Mouse (Mus musculus) CD4-positive, CD25-positive, alpha-beta regulatory T cell, adult 2 months (primary cell): ENCODE data around the gene Rora.

ENCODE experiments used
- DNase-seq: peaks from one replicate; pipeline ENCODE4 v3.0.0-alpha.2; 2012; ENCODE audit warnings: low read depth, low spot score

The Rora gene

GRCm38 (mm10) chr9:68653211-68654038 is at the start of gene Rora:
Gene Rora, plus strand, starts transcription at chr9:68653786.
- DNase-seq, result no peak

- no peak for DNase-seq
Observed at GRCm38 (mm10) chr9:68614006-68614405, 39.6 kb upstream of the Rora start.

DNA sequence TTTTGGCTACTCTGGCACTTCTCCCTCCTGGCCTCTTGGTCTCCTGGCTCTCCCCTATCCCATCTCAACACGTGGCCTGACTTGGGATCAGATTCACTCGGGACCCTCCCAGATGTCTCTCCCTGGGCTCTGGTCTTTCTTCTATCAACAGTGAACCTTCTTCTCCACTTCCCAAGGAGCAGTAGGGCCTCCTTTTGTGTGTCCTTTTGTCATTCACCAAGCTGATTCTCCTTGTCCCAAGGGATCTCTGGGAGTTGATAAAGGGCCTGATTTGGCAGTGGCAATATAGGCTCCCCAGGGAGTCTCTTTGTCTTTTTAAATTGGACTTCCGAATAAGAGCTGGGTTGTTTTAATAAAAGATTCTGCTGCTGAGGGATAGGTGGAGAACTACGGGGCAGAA is 36.5 kb upstream of the Rora start:
- no peak for DNase-seq

DNA sequence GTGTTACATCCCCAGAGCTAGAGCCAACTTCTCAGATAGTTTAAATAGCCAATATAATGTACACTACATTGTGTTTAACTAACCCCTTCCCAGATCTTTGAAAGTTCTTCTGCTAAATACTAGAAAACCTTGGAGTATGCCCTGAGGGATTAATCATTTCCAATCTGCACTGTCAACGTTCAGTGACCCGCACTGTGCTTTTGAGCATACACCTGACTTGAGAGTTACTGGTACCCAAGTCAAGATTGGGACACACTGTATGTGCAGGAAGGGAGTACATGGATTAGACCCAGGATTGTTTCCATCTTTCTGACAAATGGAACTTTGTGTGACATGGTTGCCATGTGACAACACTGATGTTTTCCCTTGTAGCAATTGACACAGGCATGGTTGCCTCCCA is 33.5 kb upstream of the Rora start:
- no peak for DNase-seq

- DNase-seq, result no peak
Observed at GRCm38 (mm10) chr9:68620441-68620840, 33.1 kb upstream of the Rora start.

GRCm38 (mm10) chr9:68624981-68625380 is 28.6 kb upstream of the Rora start:
- DNase-seq, result no peak

GRCm38 (mm10) chr9:68637301-68637700 is 16.3 kb upstream of the Rora start:
- DNase-seq, result no peak

DNA sequence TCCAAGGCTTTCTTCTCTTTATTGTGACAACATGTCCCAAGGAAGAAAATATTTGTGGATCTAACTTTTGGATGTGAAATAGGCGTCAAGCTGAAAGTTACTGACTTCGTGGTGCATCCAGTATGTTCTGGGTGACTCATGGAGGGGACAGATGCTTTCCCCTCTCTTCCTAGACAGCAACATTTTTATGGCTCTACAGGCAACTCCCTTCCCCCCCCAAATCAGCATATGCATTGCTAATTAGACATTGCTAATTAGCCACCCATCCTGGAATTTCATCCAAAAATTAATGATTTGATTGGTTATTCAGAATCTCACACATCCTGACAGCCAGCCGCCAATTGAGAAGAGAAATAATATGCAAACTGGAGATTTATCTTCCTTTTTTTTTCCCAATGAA is 12.5 kb upstream of the Rora start:
- no peak for DNase-seq

DNA sequence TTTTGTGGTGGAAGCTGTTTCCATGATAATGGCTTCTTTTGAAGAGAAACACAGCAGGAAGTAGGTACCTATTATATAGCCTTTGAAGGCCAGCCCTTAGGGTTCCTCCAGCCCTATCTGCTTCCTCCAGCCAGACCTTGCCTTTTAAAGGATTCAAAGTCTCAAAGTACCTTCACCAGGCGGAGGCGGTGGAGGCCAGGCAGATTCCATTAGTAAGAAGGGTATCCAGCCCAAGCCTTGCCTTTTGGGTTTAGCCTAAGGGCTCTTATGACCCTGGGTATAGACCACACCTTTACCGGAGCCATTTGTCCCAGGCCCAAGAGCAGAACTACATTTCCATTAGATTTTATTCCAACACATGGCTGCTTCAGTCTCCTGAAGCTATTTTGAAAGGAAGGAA is 5.5 kb upstream of the Rora start:
- DNase-seq, result no peak

DNA sequence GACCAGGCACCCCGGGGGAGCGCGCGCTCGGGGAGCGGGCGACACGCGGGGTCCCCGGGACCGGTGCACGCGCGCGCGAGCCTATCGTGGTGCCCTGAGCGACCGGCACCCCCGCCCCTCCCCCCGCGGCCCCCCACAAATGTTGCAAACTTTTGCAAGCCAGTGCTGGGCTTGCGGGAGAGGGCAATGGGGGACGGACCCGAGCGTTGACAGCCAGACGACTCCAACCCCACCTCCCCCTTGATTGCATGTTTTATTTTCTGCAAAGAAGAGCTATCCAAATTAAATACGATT is 400 bp downstream of the Rora start:
- DNase-seq, result no peak

DNA sequence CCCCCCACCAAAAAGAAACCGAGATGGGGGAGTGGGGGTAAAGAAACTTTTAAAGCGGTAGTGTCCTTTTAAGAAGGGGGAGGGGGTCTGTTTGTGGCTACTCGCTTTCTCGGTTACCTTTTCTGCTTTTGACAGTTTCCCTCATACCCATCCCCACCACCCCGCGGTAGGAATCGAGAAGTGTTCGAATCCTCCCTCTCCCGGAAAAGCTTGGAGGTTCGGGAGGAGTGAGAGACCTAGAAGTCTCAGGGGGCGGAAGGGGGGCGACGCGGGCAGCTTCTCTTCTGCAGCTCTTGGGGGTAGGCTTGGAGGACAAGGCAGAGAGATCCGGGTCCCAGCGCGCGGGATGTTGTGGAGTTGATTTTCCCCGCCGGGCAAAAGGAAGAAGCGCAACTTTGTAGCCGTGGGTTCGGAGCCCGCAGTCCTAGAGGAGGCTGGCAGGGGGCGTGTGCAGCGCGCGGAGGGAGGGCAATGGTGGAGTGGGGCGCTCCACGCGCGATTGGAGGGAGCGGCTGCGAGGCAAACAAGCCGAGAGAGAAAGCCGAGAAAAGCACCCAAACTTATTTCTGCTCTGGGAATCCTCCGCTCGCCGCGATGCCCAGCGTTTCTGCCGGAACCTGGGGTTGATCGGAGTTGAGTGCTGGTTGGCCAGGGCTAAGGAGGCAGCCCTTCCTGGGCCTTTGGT is 889 bp downstream of the Rora start:
- no peak for DNase-seq

- no peak for DNase-seq
Observed at GRCm38 (mm10) chr9:68655018-68656005, 1.7 kb downstream of the Rora start.

- DNase-seq, result no peak
Observed at GRCm38 (mm10) chr9:68656076-68656795, 2.6 kb downstream of the Rora start.

DNA sequence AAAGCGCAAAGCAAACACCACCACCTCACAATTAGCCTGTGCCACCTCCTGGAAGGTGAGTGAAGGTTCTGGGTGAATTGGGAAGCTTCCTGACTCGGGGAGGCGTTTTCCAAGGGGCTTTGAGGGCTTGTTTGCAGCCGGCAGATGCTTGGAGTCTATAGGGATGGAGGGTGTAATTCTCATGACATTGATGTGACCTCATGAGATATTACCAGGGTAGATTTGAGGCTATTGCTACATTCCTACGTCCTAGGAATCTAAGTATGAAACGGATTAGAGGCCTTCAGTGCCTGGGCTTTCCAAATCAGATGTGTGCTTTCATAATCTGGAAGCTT is 3.2 kb downstream of the Rora start:
- no peak for DNase-seq

GRCm38 (mm10) chr9:68670731-68671130 is 17.1 kb downstream of the Rora start:
- DNase-seq, result no peak

GRCm38 (mm10) chr9:68672459-68672858 is 18.9 kb downstream of the Rora start:
- no peak for DNase-seq

DNA sequence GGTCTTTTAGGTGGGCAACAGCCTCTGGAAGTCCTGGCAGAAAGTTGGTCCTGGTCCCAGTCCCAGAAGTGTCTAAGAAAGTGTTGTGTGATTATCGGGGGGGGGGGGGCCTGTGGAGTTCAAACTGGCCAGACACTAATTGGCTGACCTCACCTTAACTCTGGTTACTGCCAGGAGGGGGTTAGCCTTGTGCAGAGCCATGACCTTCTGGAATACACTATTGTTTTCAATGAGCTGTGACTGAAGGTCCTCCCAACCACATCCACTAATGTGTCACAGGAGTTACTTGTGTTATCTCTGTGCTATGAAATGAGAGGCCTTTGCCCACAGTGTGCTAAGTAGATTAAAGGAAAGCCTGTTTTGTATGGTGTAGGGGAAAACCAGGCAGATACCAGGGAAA is 19.6 kb downstream of the Rora start:
- no peak for DNase-seq

- no peak for DNase-seq
Observed at GRCm38 (mm10) chr9:68679871-68680374, 26.3 kb downstream of the Rora start.

- DNase-seq, result no peak
Observed at GRCm38 (mm10) chr9:68683938-68684337, 30.4 kb downstream of the Rora start.

DNA sequence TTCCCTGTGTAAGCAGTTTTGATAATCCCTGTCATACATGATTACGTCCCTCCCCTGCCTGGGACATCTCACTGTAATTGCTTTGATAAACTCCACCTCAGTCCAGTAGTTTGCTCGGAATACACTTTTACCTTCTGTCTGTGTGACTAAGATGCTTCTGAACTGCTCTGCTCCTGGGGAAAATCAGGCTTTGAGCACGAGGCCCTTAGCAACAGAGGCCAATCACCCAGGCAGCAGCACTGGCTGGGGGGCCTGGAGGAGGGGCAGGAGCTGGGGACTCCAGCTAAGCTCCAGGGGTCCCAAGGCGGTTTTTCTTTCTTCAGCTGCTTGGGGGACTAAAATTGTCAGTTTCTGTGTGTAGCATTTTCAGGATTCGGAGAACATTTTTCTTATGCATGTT is 32.0 kb downstream of the Rora start:
- no peak for DNase-seq

DNA sequence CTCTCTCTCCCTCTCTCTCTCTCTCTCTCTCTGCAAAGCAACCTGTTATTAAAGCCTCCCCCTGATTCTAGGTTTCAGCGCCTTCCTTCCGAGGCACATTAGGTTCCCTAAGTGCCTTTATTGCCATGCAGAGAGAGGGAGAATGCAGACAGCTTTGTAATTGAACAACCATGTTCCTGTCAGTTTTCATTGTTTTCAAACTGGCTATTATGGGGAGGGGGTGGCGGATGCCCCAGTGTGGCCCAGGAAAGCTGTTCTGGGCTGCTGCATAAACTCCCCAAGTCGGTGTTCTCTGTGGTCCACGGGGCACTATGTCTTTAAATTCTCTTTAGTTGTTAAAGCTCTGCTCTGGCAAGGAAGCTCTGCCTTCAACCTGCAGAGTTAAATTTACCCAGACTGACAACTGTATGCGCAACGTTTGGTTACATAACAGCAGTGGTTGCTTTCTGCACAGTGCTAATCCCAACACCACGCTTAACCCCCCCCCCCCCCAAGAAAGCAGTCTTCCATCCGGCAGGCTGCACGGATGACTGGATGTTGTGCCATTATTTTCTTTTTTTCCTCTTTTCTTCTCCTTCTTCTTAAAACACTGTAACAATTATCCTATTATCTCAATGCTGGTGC is 33.8 kb downstream of the Rora start:
- DNase-seq, result no peak
